Mouse (Mus musculus) E14TG2a.4 (cell line): ENCODE data around the gene Nlrx1.

ENCODE experiments used
- CTCF ChIP-seq: conservative IDR thresholded peaks from 2 replicates; pipeline ENCODE4 v1.5.1; 2014; ENCODE audit warnings: low read length
- NANOG ChIP-seq: IDR thresholded peaks from 2 replicates; pipeline ENCODE4 v1.6.1; 2014; ENCODE audit warnings: borderline replicate concordance, low read length, mixed read lengths
- POU5F1 ChIP-seq: IDR thresholded peaks from 2 replicates; pipeline ENCODE4 v1.6.1; 2014; ENCODE audit warnings: low read length, borderline replicate concordance

DNA sequence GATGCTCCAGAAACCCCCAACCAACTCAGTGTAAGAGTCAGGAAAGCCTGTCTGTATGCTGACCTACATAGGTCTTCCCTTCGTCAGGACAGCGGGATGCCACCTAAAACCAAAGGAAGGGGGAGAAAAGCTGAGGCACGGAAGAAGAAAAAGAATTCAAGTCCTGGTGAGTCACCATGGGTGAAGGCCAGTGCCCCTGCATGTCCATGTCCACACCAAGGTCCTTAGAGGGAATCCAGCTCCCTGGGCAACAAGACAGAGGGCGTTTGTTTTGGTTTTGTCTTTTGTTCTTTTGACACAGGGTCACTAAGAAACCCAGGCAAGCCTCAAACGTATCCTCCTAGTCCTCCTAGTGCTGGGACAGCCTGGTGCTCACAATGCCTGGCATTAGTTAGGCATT is 27.5 kb downstream of the Nlrx1 start:
- no peak for TF ChIP-seq CTCF
- no peak for TF ChIP-seq POU5F1
- no peak for TF ChIP-seq NANOG
